Mouse (Mus musculus): ENCODE measurements at regions not wholly inside any gene's neighbourhood (a gene's known extent, or its start where the extent isn't known, plus 50 kb on each side); places are given as distances from the start of the nearest gene placed in this dataset.

DNA sequence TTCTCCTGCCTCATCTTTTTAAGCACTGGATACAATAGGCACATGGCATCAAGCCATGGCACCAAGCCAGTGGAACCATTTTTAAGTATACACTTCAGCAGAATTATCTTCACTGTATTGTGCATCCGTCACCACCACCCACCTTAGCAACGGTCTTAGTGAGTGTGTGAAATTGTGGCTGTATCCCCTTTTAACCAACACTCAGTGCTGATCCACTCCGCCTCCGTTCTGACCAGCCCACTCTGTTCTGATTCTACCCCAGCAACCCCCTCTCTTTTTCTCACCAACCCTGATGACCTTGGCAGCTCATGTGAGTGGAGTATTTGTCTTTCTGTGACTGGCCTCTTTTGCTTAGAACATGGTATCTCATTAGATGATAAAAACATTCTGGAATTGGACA, 662.2 kb downstream of the Zfp706 start:
- no peak for DNase-seq

DNA sequence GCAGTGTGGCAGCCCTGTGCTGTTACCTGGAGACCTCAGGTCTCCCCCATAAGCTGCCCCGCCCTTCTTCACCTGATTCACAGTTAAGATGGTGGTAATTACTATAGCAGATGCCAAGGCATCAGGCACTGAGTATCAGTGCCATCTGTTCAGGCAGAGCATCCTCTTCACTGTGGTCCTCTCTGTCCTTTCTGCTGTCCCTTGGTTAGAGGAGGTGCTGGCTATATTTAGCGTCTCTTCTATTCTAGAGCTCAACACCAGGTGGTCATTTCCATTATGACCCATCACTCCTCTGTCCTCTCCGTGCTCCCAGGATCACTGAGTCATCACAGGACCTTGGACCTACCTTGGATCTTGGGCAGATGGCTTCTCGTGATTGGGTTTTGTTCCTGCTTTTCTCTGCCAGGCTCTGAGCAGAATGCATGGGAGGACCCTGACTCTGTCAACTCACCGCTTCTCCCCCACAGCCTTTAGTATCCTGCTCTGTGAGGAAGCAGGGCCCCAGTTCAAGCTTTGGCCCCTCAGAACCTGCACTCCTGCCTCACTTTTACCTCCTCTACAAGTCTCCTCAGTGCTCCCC, 667.5 kb downstream of the Zfp706 start:
- DNase-seq, result no peak

DNA sequence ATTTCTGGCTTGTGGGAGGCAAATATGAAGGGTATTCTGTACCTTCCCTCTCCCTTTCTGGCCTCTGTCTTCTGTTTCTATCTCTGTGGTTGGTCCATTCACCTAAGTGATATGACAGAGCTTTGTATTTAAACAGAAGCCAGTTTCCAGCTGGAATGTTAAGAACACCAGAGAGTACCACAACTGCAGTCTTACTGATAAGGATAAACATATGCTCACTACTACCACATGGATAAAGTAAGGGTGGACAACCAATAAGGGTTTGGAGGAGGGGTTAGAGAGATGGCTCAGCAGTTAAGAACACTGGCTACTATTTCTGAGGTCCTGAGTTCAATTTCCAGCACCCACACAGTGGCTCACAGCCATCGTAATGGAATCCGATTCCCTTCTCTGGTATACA, 668.8 kb downstream of the Zfp706 start:
- no peak for DNase-seq

- DNase-seq, result no peak
Observed at GRCm38 (mm10) chr15:36336857-36337256, 670.7 kb downstream of the Zfp706 start.

DNA sequence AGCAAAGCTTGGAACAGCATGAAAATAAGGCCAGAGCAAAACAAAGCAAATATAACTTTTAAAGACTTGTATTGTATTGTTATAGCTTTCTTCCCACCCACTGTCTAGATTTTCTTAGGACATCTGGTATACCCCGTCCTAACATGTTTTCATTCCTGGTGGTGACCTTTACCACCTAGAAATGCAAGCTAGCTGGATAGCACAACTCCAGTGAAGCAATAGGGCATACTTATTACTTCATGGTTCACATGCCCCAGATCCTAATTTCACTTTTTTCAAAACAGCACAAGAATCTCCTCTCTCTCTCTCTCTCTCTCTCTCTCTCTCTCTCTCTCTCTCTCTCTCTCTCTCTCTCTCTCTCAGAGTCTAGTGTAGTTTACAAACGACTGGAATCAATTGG, 672.5 kb downstream of the Zfp706 start:
- no peak for DNase-seq

- no peak for DNase-seq
Observed at GRCm38 (mm10) chr15:36334436-36335113, 673.0 kb downstream of the Zfp706 start.

GRCm38 (mm10) chr15:36333857-36334256, 673.7 kb downstream of the Zfp706 start:
- DNase-seq, result no peak

DNA sequence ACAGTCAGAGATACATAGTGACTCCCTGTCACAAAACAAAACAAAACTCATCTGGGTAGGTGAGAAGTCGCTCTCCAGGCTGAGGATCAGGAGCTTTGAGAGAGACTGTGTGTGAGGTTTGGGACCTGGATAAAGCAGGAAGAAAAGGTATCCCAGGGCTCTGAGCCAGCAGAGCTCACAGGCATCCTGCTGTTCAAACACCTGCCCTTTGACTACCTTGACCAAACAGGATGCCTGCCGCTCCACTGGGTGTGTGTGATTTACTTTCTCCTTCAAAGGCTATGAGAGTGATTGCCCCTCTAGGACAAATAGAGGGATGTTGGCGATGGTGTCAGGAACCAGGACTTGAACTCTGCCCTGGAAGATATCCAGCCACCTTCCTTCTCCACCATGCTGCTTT, 674.3 kb downstream of the Zfp706 start:
- no peak for DNase-seq
